Mouse (Mus musculus): ENCODE results near the gene Lipt1. TPM values are rescaled to one million over a fixed set of nuclear protein-coding genes. Genes with fewer than 3 reads are reported as not detected.

The Lipt1 gene
- polyA plus RNA-seq, 1 experiment from 2014 or later, result 9.3 TPM

GRCm38 (mm10) chr1:37917666-37918065 lies 46.1 kb downstream of the Lipt1 start:
- 85% methylated on average over 13 of the region's 13 CpGs for WGBS
- H3K4me1 ChIP-seq (ENCODE audit: control insufficient read depth, insufficient read depth, low read length), result no peaks in the 10 kb centered on the region
- H3K4me2 ChIP-seq, result no peak overlapping the region
- DNase-seq (ENCODE audit: low spot score, missing footprints), result no peak
- H3K9ac ChIP-seq (ENCODE audit: low read length), result no peak overlapping the region
- no peak for ATAC-seq (ENCODE audit: low FRiP score)
- no peak overlapping the region for H3K4me3 ChIP-seq (ENCODE audit: low read depth, low read length)
- no peaks in the 10 kb centered on the region for H3K36me3 ChIP-seq (ENCODE audit: control insufficient read depth, insufficient read depth, low read length)
- no peak overlapping the region for H3K27ac ChIP-seq (ENCODE audit: low read depth, low read length)
- no peaks in the 10 kb centered on the region for H3K9me3 ChIP-seq (ENCODE audit: control insufficient read depth, low read length)
- H3K27me3 ChIP-seq (ENCODE audit: control insufficient read depth, insufficient read depth, low read length), result no peaks in the 10 kb centered on the region

- no peaks in the 10 kb centered on the region for H3K27me3 ChIP-seq (ENCODE audit: control insufficient read depth, insufficient read depth, low read length)
- DNase-seq (ENCODE audit: low spot score, missing footprints), result no peak
Observed at GRCm38 (mm10) chr1:37918096-37918495, 46.6 kb downstream of the Lipt1 start.

DNA sequence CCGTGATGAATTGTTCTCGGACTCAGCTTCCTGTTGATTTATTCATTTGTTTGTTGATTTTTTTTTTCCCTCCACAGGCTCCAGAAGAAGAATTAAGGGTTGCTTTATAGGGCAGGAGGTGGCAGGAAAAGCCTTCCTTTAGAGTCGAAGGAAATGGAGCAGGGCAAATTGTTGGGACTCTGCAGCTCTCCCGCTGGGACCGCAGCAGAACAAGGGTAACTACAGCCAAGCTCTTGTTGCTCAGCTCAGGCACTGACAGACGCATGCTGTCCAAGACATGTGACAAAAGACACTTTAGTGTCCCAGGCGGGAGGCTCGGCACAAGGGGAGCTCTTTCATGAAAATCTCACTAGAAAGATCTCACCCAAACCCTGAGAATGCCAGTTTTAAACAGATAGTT lies 51.0 kb downstream of the Lipt1 start:
- WGBS, result 66% methylated on average over 8 of the region's 8 CpGs
- ATAC-seq (ENCODE audit: low FRiP score), result no peak
- no peak overlapping the region for H3K4me3 ChIP-seq (ENCODE audit: low read depth, low read length)

More at GRCm38 (mm10) chr1:37918096-37918495, 46.6 kb downstream of the Lipt1 start:
- H3K4me1 ChIP-seq (ENCODE audit: control insufficient read depth, insufficient read depth, low read length), result no peaks in the 10 kb centered on the region
- H3K4me3 ChIP-seq (ENCODE audit: low read depth, low read length), result no peak overlapping the region
- no peaks in the 10 kb centered on the region for H3K9me3 ChIP-seq (ENCODE audit: control insufficient read depth, low read length)
- H3K36me3 ChIP-seq (ENCODE audit: control insufficient read depth, insufficient read depth, low read length), result no peaks in the 10 kb centered on the region
- H3K9ac ChIP-seq (ENCODE audit: low read length), result no peak overlapping the region
- no peak for ATAC-seq (ENCODE audit: low FRiP score)
- H3K4me2 ChIP-seq, result no peak overlapping the region
- 85% methylated on average over 6 of the region's 6 CpGs for WGBS
- H3K27ac ChIP-seq (ENCODE audit: low read depth, low read length), result no peak overlapping the region

More for the DNA sequence above, 51.0 kb downstream of the Lipt1 start:
- no peak overlapping the region for H3K4me2 ChIP-seq
- no peaks in the 10 kb centered on the region for H3K4me1 ChIP-seq (ENCODE audit: control insufficient read depth, insufficient read depth, low read length)
- no peak overlapping the region for H3K9ac ChIP-seq (ENCODE audit: low read length)
- H3K27me3 ChIP-seq (ENCODE audit: control insufficient read depth, insufficient read depth, low read length), result no peaks in the 10 kb centered on the region
- H3K36me3 ChIP-seq (ENCODE audit: control insufficient read depth, insufficient read depth, low read length), result no peaks in the 10 kb centered on the region
- H3K27ac ChIP-seq (ENCODE audit: low read depth, low read length), result no peak overlapping the region
- no peak for DNase-seq (ENCODE audit: low spot score, missing footprints)
- H3K9me3 ChIP-seq (ENCODE audit: control insufficient read depth, low read length), result no peaks in the 10 kb centered on the region

Other genes with a start within 250 kb of the Lipt1 start
- 0.61 and 0.66 TPM in 2 replicates for gene 2010300C02Rik, start 151.7 kb upstream of the Lipt1 start, polyA plus RNA-seq (2014; fragmentation: Nextera tagmentation; extraction: Ambion mirVana)
- 19.8 and 21.1 TPM in 2 replicates for gene Tsga10, start 5.3 kb upstream of the Lipt1 start, polyA plus RNA-seq (2014; fragmentation: Nextera tagmentation; extraction: Ambion mirVana)
- 27.7 and 27.8 TPM in 2 replicates for gene Mitd1, start 18.7 kb downstream of the Lipt1 start, polyA plus RNA-seq (2014; fragmentation: Nextera tagmentation; extraction: Ambion mirVana)
- gene Mrpl30, start 18.7 kb downstream of the Lipt1 start, polyA plus RNA-seq (2014; fragmentation: Nextera tagmentation; extraction: Ambion mirVana), result 229 and 237 TPM in 2 replicates
- not detected in 2 replicates for gene Lyg2, start 44.8 kb downstream of the Lipt1 start, polyA plus RNA-seq (2014; fragmentation: Nextera tagmentation; extraction: Ambion mirVana)
- gene Lyg1, start 86.0 kb downstream of the Lipt1 start, polyA plus RNA-seq (2014; fragmentation: Nextera tagmentation; extraction: Ambion mirVana), result not detected in 2 replicates
- gene Txndc9, start 126.2 kb downstream of the Lipt1 start, polyA plus RNA-seq (2014; fragmentation: Nextera tagmentation; extraction: Ambion mirVana), result 176 and 188 TPM in 2 replicates
- 27.6 and 28.9 TPM in 2 replicates for gene Eif5b, start 126.3 kb downstream of the Lipt1 start, polyA plus RNA-seq (2014; fragmentation: Nextera tagmentation; extraction: Ambion mirVana)

Measured in midbrain, embryonic 11.5 days (tissue).